Mouse (Mus musculus) neural tube, embryonic 15.5 days (tissue): Measurements from ENCODE around the gene Hs6st3. TPM values are rescaled to one million over a fixed set of nuclear protein-coding genes. Genes with fewer than 3 reads are reported as not detected.
A peak's percentile ranks its signal among the peaks of the same experiment; 100 is the strongest.
"Not testable (repeated sequence)": the region's sequence is repeated elsewhere in the genome, so short reads cannot be mapped to it uniquely, and the experiment has no call there.

Source experiments
- ATAC-seq: fragments of 200-750 bp; cut with Nextera tagmentation; 2 replicates; pipeline ENCODE4 v1.8.0; 2017; ENCODE audit warnings: mild to moderate bottlenecking, moderate TSS enrichment, moderate library complexity; ENCODE audit not compliant: low FRiP score
- H3K27ac ChIP-seq: fragments of 300-500 bp; sonication (generic); replicated peaks from 2 replicates; pipeline ENCODE4 v1.5.1; 2015; ENCODE audit warnings: mild to moderate bottlenecking, inconsistent platforms
- H3K27me3 ChIP-seq: fragments of 300-500 bp; sonication (generic); replicated peaks from 2 replicates; pipeline ENCODE4 v1.6.1; 2015; ENCODE audit warnings: inconsistent platforms
- H3K36me3 ChIP-seq: fragments of 300-500 bp; sonication (generic); 2 replicates; pipeline ENCODE4 v1.6.1; 2015; ENCODE audit warnings: inconsistent platforms
- H3K4me1 ChIP-seq: fragments of 300-500 bp; sonication (generic); 2 replicates; pipeline ENCODE4 v1.6.1; 2015; ENCODE audit warnings: inconsistent platforms
- H3K4me2 ChIP-seq: fragments of 300-500 bp; sonication (generic); 2 replicates; pipeline ENCODE4 v1.6.1; 2015; ENCODE audit warnings: inconsistent platforms, mild to moderate bottlenecking, moderate library complexity
- H3K4me3 ChIP-seq: fragments of 300-500 bp; sonication (generic); replicated peaks from 2 replicates; pipeline ENCODE4 v1.5.1; 2015; ENCODE audit warnings: mild to moderate bottlenecking, inconsistent platforms
- H3K9ac ChIP-seq: fragments of 300-500 bp; sonication (generic); replicated peaks from 2 replicates; pipeline ENCODE4 v1.6.1; 2015; ENCODE audit warnings: mild to moderate bottlenecking, inconsistent platforms
- H3K9me3 ChIP-seq: fragments of 300-500 bp; sonication (generic); replicated peaks from 2 replicates; pipeline ENCODE4 v1.6.1; 2016; ENCODE audit warnings: inconsistent platforms
- WGBS: fragments of 180-500 bp; shearing (Covaris S2); methylation state at CpG from one replicate; pipeline ENCODE4 v1.1.7; 2015; ENCODE audit warnings: mixed read lengths; 5-methylcytosine and 5-hydroxymethylcytosine counted together
- polyA plus RNA-seq: library from polyadenylated mRNA; unstranded; fragments of >200 nt; fragmentation: Nextera tagmentation; extraction: Ambion mirVana; gene quantifications from 2 replicates; pipeline ENCODE4 v1.2.1, GENCODE M21; 2015

Hs6st3 gene
- polyA plus RNA-seq, 1 experiment from 2014 or later: 2.1 TPM

GRCm38 (mm10) chr14:119255396-119255795, 117.3 kb downstream of the Hs6st3 start:
- ATAC-seq: no peak

GRCm38 (mm10) chr14:119257072-119257471, 118.9 kb downstream of the Hs6st3 start:
- Histone ChIP-seq H3K27me3 (no peaks in the 10 kb centered on the region), H3K4me2 (no peak overlapping the region), H3K36me3 (no peaks in the 10 kb centered on the region), H3K4me3 (no peak overlapping the region), H3K4me1 (no peaks in the 10 kb centered on the region; the same call in 1 of the 2 replicates), H3K9me3 (no peaks in the 10 kb centered on the region), H3K9ac (no peak overlapping the region), H3K27ac (no peak overlapping the region)
- ATAC-seq: no peak
- WGBS: 86% methylated on average over 7 of the region's 7 CpGs

More at GRCm38 (mm10) chr14:119255396-119255795, 117.3 kb downstream of the Hs6st3 start:
- H3K4me2 ChIP-seq: no peak overlapping the region
- H3K27me3 ChIP-seq: no peaks in the 10 kb centered on the region
- WGBS: 88% methylated on average over 3 of the region's 3 CpGs
- H3K4me1 ChIP-seq: peaks cover 1% of the 10 kb centered on the region; the same call in 1 of the 2 replicates
- H3K27ac ChIP-seq: no peak overlapping the region
- no peaks in the 10 kb centered on the region for H3K9me3 ChIP-seq
- H3K9ac ChIP-seq: no peak overlapping the region
- no peak overlapping the region for H3K4me3 ChIP-seq
- H3K36me3 ChIP-seq: no peaks in the 10 kb centered on the region

GRCm38 (mm10) chr14:119260176-119260962, 122.2 kb downstream of the Hs6st3 start:
- Histone ChIP-seq H3K27me3 (no peaks in the 10 kb centered on the region), H3K9ac (no peak overlapping the region), H3K9me3 (no peaks in the 10 kb centered on the region), H3K4me3 (no peak overlapping the region), H3K36me3 (no peaks in the 10 kb centered on the region), H3K4me2 (no peak overlapping the region), H3K27ac (no peak overlapping the region), H3K4me1 (no peaks in the 10 kb centered on the region; the same call in 1 of the 2 replicates)
- no peak for ATAC-seq
- 62% methylated on average over 14 of the region's 14 CpGs for WGBS

- Histone ChIP-seq H3K9ac (no peak overlapping the region), H3K9me3 (no peaks in the 10 kb centered on the region), H3K27ac (no peak overlapping the region), H3K4me2 (no peak overlapping the region), H3K4me1 (no peaks in the 10 kb centered on the region), H3K27me3 (no peaks in the 10 kb centered on the region), H3K4me3 (no peak overlapping the region), H3K36me3 (no peaks in the 10 kb centered on the region)
- WGBS: 89% methylated on average over 7 of the region's 7 CpGs
- ATAC-seq: no peak
Measured at GRCm38 (mm10) chr14:119266334-119266733, 128.2 kb downstream of the Hs6st3 start.

GRCm38 (mm10) chr14:119273088-119273487, 134.9 kb downstream of the Hs6st3 start:
- no peak overlapping the region for H3K27ac ChIP-seq
- H3K4me1 ChIP-seq: no peaks in the 10 kb centered on the region
- no peaks in the 10 kb centered on the region for H3K9me3 ChIP-seq
- WGBS: 80% methylated on average over 7 of the region's 7 CpGs
- no peaks in the 10 kb centered on the region for H3K27me3 ChIP-seq
- no peak overlapping the region for H3K4me3 ChIP-seq
- no peaks in the 10 kb centered on the region for H3K36me3 ChIP-seq
- no peak overlapping the region for H3K4me2 ChIP-seq
- no peak for ATAC-seq
- no peak overlapping the region for H3K9ac ChIP-seq

GRCm38 (mm10) chr14:119278156-119278555, 140.0 kb downstream of the Hs6st3 start:
- not testable (repeated sequence) for ATAC-seq, H3K4me2 ChIP-seq
- WGBS: 96% methylated on average over 13 of the region's 15 CpGs

GRCm38 (mm10) chr14:119283951-119284350, 145.8 kb downstream of the Hs6st3 start:
- 84% methylated on average over 3 of the region's 3 CpGs for WGBS
- no peak overlapping the region for H3K4me3 ChIP-seq

More at GRCm38 (mm10) chr14:119278156-119278555, 140.0 kb downstream of the Hs6st3 start:
- H3K36me3 ChIP-seq, H3K9me3 ChIP-seq, H3K27ac ChIP-seq, H3K9ac ChIP-seq, H3K4me1 ChIP-seq, H3K27me3 ChIP-seq, H3K4me3 ChIP-seq: not testable (repeated sequence)

GRCm38 (mm10) chr14:119289668-119290067, 151.5 kb downstream of the Hs6st3 start:
- Histone ChIP-seq H3K4me1 (no peaks in the 10 kb centered on the region), H3K4me3 (no peak overlapping the region), H3K27ac (no peak overlapping the region), H3K9ac (no peak overlapping the region), H3K9me3 (no peaks in the 10 kb centered on the region), H3K4me2 (no peak overlapping the region), H3K27me3 (no peaks in the 10 kb centered on the region), H3K36me3 (no peaks in the 10 kb centered on the region)
- ATAC-seq: no peak
- 62% methylated on average over 1 of the region's 1 CpGs for WGBS

More at GRCm38 (mm10) chr14:119283951-119284350, 145.8 kb downstream of the Hs6st3 start:
- H3K9me3 ChIP-seq: no peaks in the 10 kb centered on the region
- ATAC-seq: no peak
- H3K36me3 ChIP-seq: no peaks in the 10 kb centered on the region
- H3K27ac ChIP-seq: no peak overlapping the region
- no peak overlapping the region for H3K9ac ChIP-seq
- H3K27me3 ChIP-seq: no peaks in the 10 kb centered on the region
- H3K4me2 ChIP-seq: no peak overlapping the region
- no peaks in the 10 kb centered on the region for H3K4me1 ChIP-seq

- Histone ChIP-seq H3K4me2 (no peak overlapping the region), H3K36me3 (no peaks in the 10 kb centered on the region), H3K4me3 (no peak overlapping the region), H3K9ac (no peak overlapping the region), H3K9me3 (no peaks in the 10 kb centered on the region), H3K27me3 (no peaks in the 10 kb centered on the region), H3K4me1 (no peaks in the 10 kb centered on the region), H3K27ac (no peak overlapping the region)
- WGBS: 75% methylated on average over 6 of the region's 6 CpGs
- no peak for ATAC-seq
Measured at GRCm38 (mm10) chr14:119294071-119294470, 155.9 kb downstream of the Hs6st3 start.

- no peak overlapping the region for H3K4me2 ChIP-seq
- H3K36me3 ChIP-seq: no peaks in the 10 kb centered on the region
- no peaks in the 10 kb centered on the region for H3K9me3 ChIP-seq
- 81% methylated on average over 3 of the region's 3 CpGs for WGBS
- H3K4me1 ChIP-seq: no peaks in the 10 kb centered on the region
- H3K27ac ChIP-seq: no peak overlapping the region
- no peak overlapping the region for H3K9ac ChIP-seq
- H3K4me3 ChIP-seq: no peak overlapping the region
- no peak for ATAC-seq
- no peaks in the 10 kb centered on the region for H3K27me3 ChIP-seq
Measured at GRCm38 (mm10) chr14:119306461-119306860, 168.3 kb downstream of the Hs6st3 start.

- no peak overlapping the region for H3K9ac ChIP-seq
- ATAC-seq: no peak
- H3K4me2 ChIP-seq: no peak overlapping the region
- no peaks in the 10 kb centered on the region for H3K27me3 ChIP-seq
- H3K4me1 ChIP-seq: no peaks in the 10 kb centered on the region
- WGBS: 80% methylated on average over 2 of the region's 2 CpGs
- no peaks in the 10 kb centered on the region for H3K36me3 ChIP-seq
- H3K4me3 ChIP-seq: no peak overlapping the region
- no peaks in the 10 kb centered on the region for H3K9me3 ChIP-seq
- H3K27ac ChIP-seq: no peak overlapping the region
Measured at GRCm38 (mm10) chr14:119318379-119318778, 180.2 kb downstream of the Hs6st3 start.

- no peak overlapping the region for H3K27ac ChIP-seq
- H3K4me2 ChIP-seq: peak overlapping the region; percentile 15
- H3K9ac ChIP-seq: no peak overlapping the region
- H3K4me3 ChIP-seq: no peak overlapping the region
- H3K27me3 ChIP-seq: no peaks in the 10 kb centered on the region
- no peak for ATAC-seq
- no peaks in the 10 kb centered on the region for H3K9me3 ChIP-seq
- H3K4me1 ChIP-seq: no peaks in the 10 kb centered on the region
- 67% methylated on average over 11 of the region's 11 CpGs for WGBS
- H3K36me3 ChIP-seq: no peaks in the 10 kb centered on the region
Measured at GRCm38 (mm10) chr14:119347236-119347635, 209.1 kb downstream of the Hs6st3 start.
